Mouse (Mus musculus): ENCODE measurements at regions not wholly inside any gene's neighbourhood (a gene's known extent, or its start where the extent isn't known, plus 50 kb on each side); places are given as distances from the start of the nearest gene placed in this dataset.

DNA sequence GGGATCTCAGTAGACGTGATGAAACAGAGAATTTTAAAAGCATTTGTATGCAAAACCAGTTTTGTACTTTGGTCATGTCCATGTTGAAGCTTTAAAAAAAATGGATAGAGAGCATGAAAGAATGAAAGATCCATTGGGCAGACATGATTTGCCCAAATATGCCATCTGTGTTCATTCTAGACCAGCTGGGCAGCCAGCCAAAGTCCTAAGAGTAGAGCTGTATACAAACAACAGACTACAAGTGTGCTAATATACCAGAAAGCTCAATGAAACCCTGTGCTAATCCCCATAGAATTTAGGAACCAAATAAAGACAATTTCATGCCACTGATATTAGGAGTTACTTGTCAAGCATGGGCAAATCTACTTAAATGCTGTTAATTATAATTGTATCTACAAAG lies 105.1 kb upstream of the Zwint start:
- no peak for DNase-seq (ENCODE audit: low spot score in 2 of 2)

- DNase-seq (ENCODE audit: low spot score in 2 of 2) = no peak
These were observed 103.1 kb upstream of the Zwint start for GRCm38 (mm10) chr10:72551561-72551960.

GRCm38 (mm10) chr10:72573991-72574652 lies 80.5 kb upstream of the Zwint start:
- no peak for DNase-seq (ENCODE audit: low spot score in 2 of 2)

DNA sequence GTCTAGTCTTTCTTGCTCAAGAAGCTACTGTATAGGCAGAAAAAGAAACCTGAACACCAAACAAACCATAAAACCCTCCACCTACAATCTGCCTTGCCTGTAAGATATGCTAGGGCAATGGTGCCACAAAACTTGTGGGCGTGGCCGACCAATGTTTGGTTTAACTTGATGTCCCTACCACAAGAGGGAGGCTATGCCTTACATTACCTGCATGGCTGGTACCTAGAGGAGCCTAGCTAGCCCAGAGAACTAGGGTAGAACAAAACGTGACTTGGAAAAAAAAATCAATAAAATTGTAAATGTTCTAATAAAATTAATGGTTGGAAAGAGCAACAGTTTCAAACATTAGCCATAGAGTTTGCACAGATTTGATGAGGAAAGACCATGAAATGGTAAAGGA lies 76.9 kb upstream of the Zwint start:
- no peak for DNase-seq (ENCODE audit: low spot score in 2 of 2)

GRCm38 (mm10) chr10:72578501-72578900 lies 76.1 kb upstream of the Zwint start:
- no peak for DNase-seq (ENCODE audit: low spot score in 2 of 2)

GRCm38 (mm10) chr10:72581311-72581710 lies 73.3 kb upstream of the Zwint start:
- DNase-seq (ENCODE audit: low spot score in 2 of 2) = no peak

DNA sequence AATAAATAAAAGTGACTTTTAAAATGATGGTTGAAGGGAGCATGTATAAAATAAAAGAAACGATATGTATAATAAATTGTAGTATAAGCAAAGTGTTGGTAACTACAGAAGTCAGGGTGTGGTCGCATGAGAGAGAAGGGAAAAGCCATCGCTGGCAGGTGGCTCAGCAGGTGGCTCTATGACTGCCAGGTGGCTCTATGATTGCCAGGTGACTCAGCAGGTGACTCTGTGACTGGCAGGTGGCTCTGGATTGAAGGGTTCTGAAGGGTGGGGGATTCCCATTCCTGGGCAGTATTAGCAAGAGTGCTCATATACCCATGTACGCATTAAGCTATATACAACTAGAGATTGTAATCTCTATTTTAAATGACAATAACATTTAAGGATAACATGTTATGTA lies 66.1 kb upstream of the Zwint start:
- DNase-seq (ENCODE audit: low spot score in 2 of 2) = no peak

GRCm38 (mm10) chr10:72593049-72593448 lies 61.6 kb upstream of the Zwint start:
- no peak for DNase-seq (ENCODE audit: low spot score in 2 of 2)

All from frontal cortex, postnatal 36 days (tissue).